Mouse (Mus musculus) midbrain, embryonic 13.5 days (tissue): ENCODE measurements at regions not wholly inside any gene's neighbourhood (a gene's known extent, or its start where the extent isn't known, plus 50 kb on each side); places are given as distances from the start of the nearest gene placed in this dataset.
A peak's percentile ranks its signal among the peaks of the same experiment; 100 is the strongest.

Source experiments
- ATAC-seq: fragments of 200-750 bp; cut with Nextera tagmentation; 2 replicates; pipeline ENCODE4 v1.8.0; 2017; ENCODE audit warnings: mild to moderate bottlenecking, moderate TSS enrichment, moderate library complexity
- H3K27ac ChIP-seq: fragments of 300-500 bp; sonication (generic); 2 replicates; pipeline ENCODE4 v1.5.1; 2015; ENCODE audit warnings: inconsistent platforms, mild to moderate bottlenecking, moderate library complexity
- H3K27me3 ChIP-seq: fragments of 300-500 bp; sonication (generic); 2 replicates; pipeline ENCODE4 v1.6.1; 2015; ENCODE audit warnings: mild to moderate bottlenecking, inconsistent platforms
- H3K36me3 ChIP-seq: fragments of 300-500 bp; sonication (generic); 2 replicates; pipeline ENCODE4 v1.6.1; 2015; ENCODE audit warnings: mild to moderate bottlenecking, inconsistent platforms
- H3K4me1 ChIP-seq: fragments of 300-500 bp; sonication (generic); replicated peaks from 2 replicates; pipeline ENCODE4 v1.6.1; 2015; ENCODE audit warnings: inconsistent platforms
- H3K4me2 ChIP-seq: fragments of 300-500 bp; sonication (generic); replicated peaks from 2 replicates; pipeline ENCODE4 v1.6.1; 2015; ENCODE audit warnings: moderate library complexity, mild to moderate bottlenecking, inconsistent platforms
- H3K4me3 ChIP-seq: fragments of 300-500 bp; sonication (generic); replicated peaks from 2 replicates; pipeline ENCODE4 v1.5.1; 2015; ENCODE audit warnings: mild to moderate bottlenecking, inconsistent platforms
- H3K9ac ChIP-seq: fragments of 300-500 bp; sonication (generic); replicated peaks from 2 replicates; pipeline ENCODE4 v1.6.1; 2015; ENCODE audit warnings: mild to moderate bottlenecking, inconsistent platforms
- H3K9me3 ChIP-seq: fragments of 300-500 bp; sonication (generic); 2 replicates; pipeline ENCODE4 v1.6.1; 2016; ENCODE audit warnings: mild to moderate bottlenecking, inconsistent platforms
- WGBS: fragments of 180-500 bp; shearing (Covaris S2); methylation state at CpG from one replicate; pipeline ENCODE4 v1.1.7; 2015; 5-methylcytosine and 5-hydroxymethylcytosine counted together

DNA sequence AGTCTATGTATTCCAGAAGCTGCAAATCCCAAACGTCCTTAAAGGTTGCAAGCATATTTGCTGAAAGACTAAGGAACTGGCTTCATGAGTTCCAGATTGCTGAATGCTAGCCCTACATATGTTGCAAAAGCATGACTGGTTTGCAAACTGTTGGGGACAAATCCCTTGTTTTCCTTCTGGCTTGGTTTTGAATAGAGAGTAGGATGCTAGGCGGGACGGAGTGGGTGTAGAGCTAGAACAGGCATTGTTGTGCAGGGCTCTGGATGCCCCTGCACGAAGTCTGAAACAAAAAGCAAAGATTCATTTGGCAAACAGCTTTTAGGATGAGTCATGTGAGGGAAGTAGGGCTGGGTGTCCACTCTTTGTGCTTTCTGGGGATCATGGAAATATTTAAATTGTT lies 500.9 kb upstream of the Cnksr2 start:
- no peak for ATAC-seq
- H3K27ac ChIP-seq: no peak overlapping the region
- WGBS: 41% methylated on average over 4 of the region's 4 CpGs

DNA sequence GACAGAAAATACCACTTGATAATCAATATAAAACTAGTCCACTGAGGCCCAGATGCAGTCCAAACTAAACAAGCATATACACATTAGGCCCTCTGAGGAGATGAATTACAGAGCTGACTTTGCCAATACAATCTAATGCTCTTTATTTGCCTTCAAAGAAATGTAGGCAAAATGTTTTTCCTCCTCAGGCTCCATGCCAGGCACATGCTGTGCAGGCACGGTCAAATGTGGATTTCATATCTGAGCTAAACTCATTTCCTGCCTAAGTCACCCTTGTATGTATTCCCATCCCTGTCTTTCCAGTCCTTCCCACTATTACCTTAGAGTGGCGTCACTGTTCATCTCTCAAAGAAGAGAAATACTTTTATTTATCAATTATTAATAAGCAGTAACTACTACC lies 534.8 kb upstream of the Cnksr2 start:
- ATAC-seq: no peak
- Histone ChIP-seq H3K27ac (no peak overlapping the region), H3K4me2 (no peak overlapping the region), H3K4me1 (no peaks in the 10 kb centered on the region), H3K36me3 (no peaks in the 10 kb centered on the region), H3K9ac (no peak overlapping the region), H3K4me3 (no peak overlapping the region), H3K9me3 (no peaks in the 10 kb centered on the region), H3K27me3 (no peaks in the 10 kb centered on the region)
- WGBS: 87% methylated on average over 2 of the region's 2 CpGs

More for the DNA sequence above, 500.9 kb upstream of the Cnksr2 start:
- Histone ChIP-seq H3K9ac (no peak overlapping the region), H3K9me3 (no peaks in the 10 kb centered on the region), H3K4me3 (no peak overlapping the region), H3K4me2 (no peak overlapping the region), H3K4me1 (no peaks in the 10 kb centered on the region), H3K36me3 (no peaks in the 10 kb centered on the region), H3K27me3 (no peaks in the 10 kb centered on the region)

DNA sequence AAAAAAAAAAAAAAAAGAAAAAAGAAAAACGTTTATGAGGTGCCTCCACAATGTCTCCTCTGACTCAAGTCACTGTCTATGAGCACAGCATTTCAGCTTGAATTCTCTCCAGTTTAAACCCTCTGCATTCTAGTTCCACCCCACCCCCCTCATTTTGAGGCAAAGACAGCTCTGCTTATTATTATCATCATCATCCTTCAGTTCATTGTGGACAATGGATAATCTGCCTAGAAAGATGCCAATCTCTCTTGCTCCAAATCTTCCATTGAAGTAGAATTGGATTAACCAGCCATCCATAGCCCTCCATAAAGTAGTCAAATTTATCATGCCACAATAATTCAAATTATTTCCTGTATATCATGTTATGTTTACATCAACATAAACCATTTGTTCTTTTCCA lies 570.0 kb upstream of the Cnksr2 start:
- Histone ChIP-seq H3K27ac (no peak overlapping the region), H3K9ac (no peak overlapping the region), H3K4me1 (no peaks in the 10 kb centered on the region), H3K27me3 (peaks cover 17% of the 10 kb centered on the region), H3K4me2 (no peak overlapping the region), H3K9me3 (no peaks in the 10 kb centered on the region), H3K4me3 (no peak overlapping the region), H3K36me3 (no peaks in the 10 kb centered on the region)
- ATAC-seq: no peak
- 14% methylated on average over 1 of the region's 1 CpGs for WGBS

DNA sequence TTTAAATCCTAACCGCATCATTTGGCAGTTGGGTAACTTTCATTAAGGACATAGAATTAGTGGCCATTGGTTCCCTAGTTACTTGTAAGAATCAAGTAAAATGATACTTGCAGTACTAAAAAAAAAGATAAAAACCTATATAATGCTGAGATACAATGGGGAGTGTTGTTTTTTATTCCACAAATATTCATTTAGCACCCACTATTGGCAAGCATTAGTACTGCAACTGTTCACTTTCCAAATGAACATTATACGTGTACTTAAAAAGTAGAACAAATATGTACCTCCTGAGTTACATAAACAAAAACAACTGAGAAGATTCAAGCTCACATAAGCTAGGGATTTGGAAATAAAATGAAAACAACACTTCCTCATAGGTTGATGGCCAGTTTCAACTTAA lies 570.5 kb upstream of the Cnksr2 start:
- no peaks in the 10 kb centered on the region for H3K36me3 ChIP-seq
- H3K27me3 ChIP-seq: peaks cover 19% of the 10 kb centered on the region
- no peaks in the 10 kb centered on the region for H3K9me3 ChIP-seq
- no peak overlapping the region for H3K27ac ChIP-seq
- ATAC-seq: no peak
- H3K4me1 ChIP-seq: no peaks in the 10 kb centered on the region
- WGBS: 83% methylated on average over 2 of the region's 2 CpGs
- no peak overlapping the region for H3K9ac ChIP-seq
- no peak overlapping the region for H3K4me3 ChIP-seq
- no peak overlapping the region for H3K4me2 ChIP-seq

DNA sequence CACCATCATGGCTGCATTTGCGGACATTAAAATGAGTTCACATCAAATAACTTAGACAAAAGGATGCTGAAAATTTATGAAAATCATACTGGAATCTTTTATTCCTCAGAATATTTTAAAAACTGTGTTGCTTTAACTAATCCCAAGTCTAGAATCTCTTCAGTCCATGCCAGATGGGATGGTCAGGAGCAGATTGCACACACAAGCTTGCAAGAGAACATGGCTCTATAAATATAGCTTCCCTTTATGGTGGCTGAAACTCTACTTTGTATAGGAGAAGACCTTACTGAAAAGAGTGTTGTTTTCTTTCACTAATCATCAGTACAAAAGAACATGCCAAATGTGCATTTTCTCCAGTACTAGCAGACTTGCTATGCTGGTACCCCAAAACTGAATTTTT lies 570.9 kb upstream of the Cnksr2 start:
- Histone ChIP-seq H3K4me1 (no peaks in the 10 kb centered on the region), H3K4me2 (no peak overlapping the region), H3K36me3 (no peaks in the 10 kb centered on the region), H3K4me3 (no peak overlapping the region), H3K27me3 (peaks cover 23% of the 10 kb centered on the region), H3K27ac (no peak overlapping the region), H3K9ac (no peak overlapping the region), H3K9me3 (no peaks in the 10 kb centered on the region)
- no peak for ATAC-seq
- WGBS: 99% methylated on average over 1 of the region's 1 CpGs

DNA sequence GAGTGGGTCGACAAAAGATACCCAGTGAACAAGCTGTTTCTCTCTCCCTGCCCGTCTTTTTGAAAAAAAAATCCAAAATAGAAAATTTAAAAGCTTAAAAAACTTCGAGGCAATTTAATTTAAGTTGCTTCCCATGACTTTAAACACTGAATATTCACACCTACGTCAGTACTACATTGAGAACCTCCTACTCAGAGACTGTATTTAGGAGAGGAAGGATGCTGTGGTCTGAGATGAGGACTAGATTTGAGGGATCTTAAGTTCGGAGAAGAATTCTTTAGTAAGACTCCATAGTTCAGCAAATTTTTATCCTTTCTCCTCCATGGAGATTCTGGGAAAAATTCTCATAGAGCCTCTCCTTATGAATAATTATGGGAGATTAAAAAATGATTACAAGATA lies 571.4 kb upstream of the Cnksr2 start:
- 69% methylated on average over 5 of the region's 5 CpGs for WGBS

DNA sequence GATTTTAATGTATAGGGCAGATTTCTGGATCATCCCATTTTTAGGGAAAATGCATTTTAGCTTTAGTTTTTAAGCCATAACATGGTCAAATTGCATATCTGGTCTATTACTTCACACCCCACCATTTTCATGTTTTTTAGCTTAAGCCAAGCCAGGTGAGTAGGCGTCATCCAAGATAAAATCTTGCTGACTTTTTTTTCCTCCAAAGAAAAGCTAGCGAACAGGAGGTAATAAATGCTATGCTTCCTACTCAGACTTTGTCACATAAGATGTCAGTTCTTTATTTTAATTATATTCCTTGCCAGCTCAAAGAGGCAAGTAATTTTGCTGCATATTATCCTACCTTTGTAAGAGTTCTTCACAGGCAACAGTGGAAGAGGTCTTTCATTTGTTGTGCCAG lies 572.0 kb upstream of the Cnksr2 start:
- ATAC-seq: no peak
- H3K4me3 ChIP-seq: no peak overlapping the region
- H3K4me1 ChIP-seq: no peaks in the 10 kb centered on the region
- WGBS: 79% methylated on average over 2 of the region's 2 CpGs
- peaks cover 26% of the 10 kb centered on the region for H3K27me3 ChIP-seq
- no peak overlapping the region for H3K27ac ChIP-seq
- no peak overlapping the region for H3K9ac ChIP-seq
- no peak overlapping the region for H3K4me2 ChIP-seq
- H3K9me3 ChIP-seq: no peaks in the 10 kb centered on the region
- no peaks in the 10 kb centered on the region for H3K36me3 ChIP-seq

More for the DNA sequence above, 571.4 kb upstream of the Cnksr2 start:
- no peak overlapping the region for H3K4me2 ChIP-seq
- H3K36me3 ChIP-seq: no peaks in the 10 kb centered on the region
- no peaks in the 10 kb centered on the region for H3K9me3 ChIP-seq
- no peaks in the 10 kb centered on the region for H3K4me1 ChIP-seq
- H3K4me3 ChIP-seq: no peak overlapping the region
- peaks cover 26% of the 10 kb centered on the region for H3K27me3 ChIP-seq
- no peak for ATAC-seq
- no peak overlapping the region for H3K9ac ChIP-seq
- no peak overlapping the region for H3K27ac ChIP-seq

DNA sequence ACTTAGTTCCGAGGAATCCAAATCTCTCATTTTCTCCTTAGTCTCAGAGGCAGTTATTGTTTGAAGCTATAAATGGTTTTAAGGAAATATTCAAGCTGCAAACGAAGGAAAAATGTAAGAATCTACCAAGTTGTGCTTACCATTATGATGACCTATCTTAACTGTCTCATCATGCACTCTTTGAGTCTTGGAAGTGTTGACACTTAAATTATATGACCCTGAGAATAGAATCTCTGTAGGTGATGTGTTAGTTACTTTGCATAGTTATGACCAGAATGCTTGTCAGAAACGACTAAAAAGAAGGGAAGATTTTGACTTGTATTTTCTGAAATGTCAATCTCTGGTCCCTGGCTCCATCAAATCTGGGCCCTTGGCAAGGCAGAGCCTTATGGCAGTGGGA lies 582.7 kb upstream of the Rps6ka3 start:
- WGBS: 72% methylated on average over 3 of the region's 3 CpGs
- peaks cover 26% of the 10 kb centered on the region; the same call in 1 of the 2 replicates for H3K27me3 ChIP-seq
- no peaks in the 10 kb centered on the region for H3K9me3 ChIP-seq
- ATAC-seq: no peak
- no peak overlapping the region for H3K9ac ChIP-seq
- no peaks in the 10 kb centered on the region for H3K36me3 ChIP-seq
- H3K4me1 ChIP-seq: no peaks in the 10 kb centered on the region
- H3K4me3 ChIP-seq: no peak overlapping the region
- no peak overlapping the region for H3K27ac ChIP-seq
- no peak overlapping the region for H3K4me2 ChIP-seq

DNA sequence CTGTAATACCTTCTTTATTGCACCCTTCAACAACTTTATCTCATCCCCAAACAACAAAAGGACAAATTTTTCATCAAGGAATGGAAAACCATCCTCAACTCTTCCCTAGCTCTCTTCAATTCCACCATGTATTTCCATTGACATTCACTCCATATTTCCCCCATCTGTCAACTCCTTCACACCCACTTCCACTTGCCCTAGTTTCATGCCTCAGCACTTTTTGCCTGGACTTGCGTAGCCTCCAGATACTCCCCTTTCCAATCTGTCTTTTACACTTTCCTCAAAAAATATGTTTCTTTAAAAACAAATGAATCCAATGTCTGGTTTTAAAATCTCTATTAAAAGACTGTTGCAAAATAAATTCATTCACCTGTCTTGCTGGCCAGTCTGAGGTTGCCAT lies 577.7 kb upstream of the Rps6ka3 start:
- no peak overlapping the region for H3K4me2 ChIP-seq
- H3K27ac ChIP-seq: no peak overlapping the region
- 83% methylated on average over 1 of the region's 1 CpGs for WGBS
- H3K36me3 ChIP-seq: no peaks in the 10 kb centered on the region
- no peaks in the 10 kb centered on the region for H3K9me3 ChIP-seq
- no peak overlapping the region for H3K9ac ChIP-seq
- H3K4me1 ChIP-seq: no peaks in the 10 kb centered on the region
- no peak for ATAC-seq
- no peak overlapping the region for H3K4me3 ChIP-seq
- peaks cover 14% of the 10 kb centered on the region; the same call in 1 of the 2 replicates for H3K27me3 ChIP-seq

DNA sequence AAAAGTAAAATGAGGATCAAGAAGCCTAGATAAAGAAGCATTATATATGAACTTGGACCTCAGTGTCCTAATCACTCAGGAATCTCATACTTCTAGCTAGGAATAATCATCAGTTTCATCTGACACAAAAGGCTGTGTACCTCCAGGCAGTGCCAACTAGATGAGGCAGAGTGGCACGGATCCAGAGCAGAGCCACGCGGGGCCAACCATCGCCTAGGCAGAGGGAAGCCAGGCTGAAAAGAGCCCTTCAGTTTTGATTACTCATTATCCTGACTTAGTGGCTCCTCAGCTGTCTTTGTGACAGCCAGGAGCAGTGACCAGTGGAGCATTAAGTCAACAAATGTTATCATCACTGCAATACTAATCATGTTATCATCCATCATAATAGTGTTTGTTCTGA lies 557.9 kb upstream of the Rps6ka3 start:
- Histone ChIP-seq H3K4me2 (no peak overlapping the region), H3K36me3 (no peaks in the 10 kb centered on the region), H3K9ac (no peak overlapping the region), H3K4me1 (no peaks in the 10 kb centered on the region), H3K27ac (no peak overlapping the region), H3K27me3 (no peaks in the 10 kb centered on the region), H3K4me3 (no peak overlapping the region), H3K9me3 (no peaks in the 10 kb centered on the region)
- WGBS: 69% methylated on average over 4 of the region's 4 CpGs
- ATAC-seq: peak; percentile 37; the same call in 1 of the 2 replicates

DNA sequence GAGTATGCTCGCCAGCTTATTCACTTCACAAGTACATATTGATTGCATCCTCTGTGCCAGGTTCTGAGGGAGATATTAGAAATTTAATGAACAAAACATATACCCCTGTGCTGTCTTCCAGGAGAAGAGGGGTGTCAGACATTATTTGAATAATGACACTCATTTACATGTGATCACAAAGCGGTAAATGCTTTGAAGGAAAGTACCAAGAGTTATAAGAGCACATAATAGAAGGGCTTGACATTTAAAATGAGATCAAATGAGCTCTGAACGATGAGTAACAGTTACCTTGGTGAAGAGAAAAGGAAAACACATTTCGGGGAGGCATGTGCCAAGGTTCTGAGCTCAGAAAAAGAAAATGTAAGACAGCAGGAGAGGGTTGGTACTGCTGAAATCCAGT lies 553.9 kb upstream of the Rps6ka3 start:
- no peak overlapping the region for H3K9ac ChIP-seq
- ATAC-seq: no peak
- no peaks in the 10 kb centered on the region for H3K9me3 ChIP-seq
- no peak overlapping the region for H3K4me2 ChIP-seq
- no peak overlapping the region for H3K4me3 ChIP-seq
- 48% methylated on average over 4 of the region's 4 CpGs for WGBS
- H3K4me1 ChIP-seq: no peaks in the 10 kb centered on the region
- H3K27me3 ChIP-seq: no peaks in the 10 kb centered on the region
- H3K27ac ChIP-seq: no peak overlapping the region
- no peaks in the 10 kb centered on the region for H3K36me3 ChIP-seq

DNA sequence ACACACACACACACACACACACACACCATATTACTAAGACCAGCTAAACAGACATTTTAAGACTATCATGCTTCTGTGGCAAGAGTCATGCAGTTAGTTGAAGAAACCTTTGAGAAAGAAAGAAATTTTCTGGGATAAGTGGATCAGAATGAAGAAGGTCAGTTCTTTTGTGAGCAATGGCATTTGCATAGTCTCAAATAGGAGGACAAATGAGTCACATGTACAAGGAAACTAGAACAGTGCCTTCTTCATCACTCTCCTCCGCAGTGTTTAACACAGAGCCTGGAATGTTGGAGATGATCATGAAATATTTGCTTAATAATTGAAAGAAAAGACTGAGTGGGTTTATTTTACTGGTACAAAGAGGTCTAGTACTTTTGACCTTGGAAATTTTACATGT lies 515.9 kb upstream of the Rps6ka3 start:
- H3K4me3 ChIP-seq: no peak overlapping the region
- no peak overlapping the region for H3K9ac ChIP-seq
- 90% methylated on average over 1 of the region's 1 CpGs for WGBS
- no peaks in the 10 kb centered on the region for H3K27me3 ChIP-seq
- H3K9me3 ChIP-seq: no peaks in the 10 kb centered on the region
- H3K4me1 ChIP-seq: no peaks in the 10 kb centered on the region
- no peak overlapping the region for H3K4me2 ChIP-seq
- H3K27ac ChIP-seq: no peak overlapping the region
- no peaks in the 10 kb centered on the region for H3K36me3 ChIP-seq
- no peak for ATAC-seq

DNA sequence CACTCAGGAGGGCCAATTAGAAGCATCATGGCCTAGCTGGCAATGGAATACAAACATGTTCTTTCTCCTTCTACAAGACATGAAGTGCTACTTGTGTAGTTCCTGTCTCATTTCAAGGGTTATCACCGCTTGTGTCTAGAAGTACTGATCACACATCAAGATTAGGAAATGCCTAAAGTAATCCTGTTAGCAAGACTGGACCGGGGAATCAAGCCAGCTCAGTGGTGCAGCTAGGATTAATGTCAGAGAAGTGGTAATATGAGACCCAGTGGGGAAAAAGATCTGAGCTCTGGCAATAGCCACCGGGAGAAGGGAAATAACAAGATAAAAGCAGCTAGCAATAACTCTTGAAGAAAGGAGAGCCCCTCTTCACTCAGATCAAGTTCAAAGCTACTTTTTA lies 506.7 kb upstream of the Rps6ka3 start:
- no peak overlapping the region for H3K4me2 ChIP-seq
- 49% methylated on average over 3 of the region's 3 CpGs for WGBS
- no peaks in the 10 kb centered on the region for H3K36me3 ChIP-seq
- H3K9ac ChIP-seq: no peak overlapping the region
- H3K27ac ChIP-seq: no peak overlapping the region
- H3K27me3 ChIP-seq: no peaks in the 10 kb centered on the region
- no peak overlapping the region for H3K4me3 ChIP-seq
- no peak for ATAC-seq
- no peaks in the 10 kb centered on the region for H3K9me3 ChIP-seq
- no peaks in the 10 kb centered on the region for H3K4me1 ChIP-seq
